Comparison of ENCODE assay signal across 12 mouse cellular contexts in genomic region chr8:13489986-13490910, GRCm38 (mm10). TPM values are rescaled to one million over a fixed set of nuclear protein-coding genes. Genes with fewer than 3 reads are reported as not detected.
DNase-seq lines count a peak whose midpoint lies in the region; ATAC-seq and TF ChIP-seq lines count a peak whose summit lies in the region.
"Had no signal": no experiment of that assay in that cellular context is flagged by ENCODE, and none has a peak within 500 bp of the region (broad histone marks: within the 10 kb centered on the region; RNA-seq: fewer than 3 reads in every experiment).

No protein-coding gene starts in this region.

- TF ChIP-seq EP300 in stomach, postnatal 0 days (optimal IDR thresholded peaks at IDR 0.05), result no peak

- peaks cover 62% of the 10 kb centered on the region for H3K4me1 ChIP-seq in megakaryocyte, embryonic 14.5 days
- peaks cover 65% of the 10 kb centered on the region for H3K4me1 ChIP-seq in heart, embryonic 16.5 days (ENCODE audit: control insufficient read depth, insufficient read depth, low read length)
- H3K4me1 ChIP-seq in stomach, postnatal 0 days (replicated peaks; ENCODE audit: control insufficient read depth, insufficient read depth), result peaks cover 12% of the 10 kb centered on the region

- no peaks in the 10 kb centered on the region for H3K36me3 ChIP-seq in megakaryocyte, embryonic 14.5 days (replicated peaks; ENCODE audit: low read length)
- peaks cover 11% of the 10 kb centered on the region for H3K36me3 ChIP-seq in heart, embryonic 16.5 days (ENCODE audit: control insufficient read depth, insufficient read depth)
- peaks cover 2% of the 10 kb centered on the region; the same call in 1 of the 2 replicates for H3K36me3 ChIP-seq in stomach, postnatal 0 days (ENCODE audit: control insufficient read depth, insufficient read depth, low read length)
- H3K36me3 ChIP-seq: neural tube, embryonic 12.5 days had no signal

- peaks cover 17% of the 10 kb centered on the region for H3K9me3 ChIP-seq in megakaryocyte, embryonic 14.5 days
- no peaks in the 10 kb centered on the region for H3K9me3 ChIP-seq in heart, embryonic 16.5 days (replicated peaks; ENCODE audit: control insufficient read depth, low read length)
- no peaks in the 10 kb centered on the region for H3K9me3 ChIP-seq in stomach, postnatal 0 days (ENCODE audit: control insufficient read depth, low read length)
- H3K9me3 ChIP-seq: neural tube, embryonic 12.5 days had no signal

- H3K27ac ChIP-seq in heart, embryonic 16.5 days (ENCODE audit: low read length), result peak overlapping the region; percentile 63
- H3K27ac ChIP-seq in stomach, postnatal 0 days (replicated peaks), result no peak overlapping the region
- H3K27ac ChIP-seq: neural tube, embryonic 12.5 days had no signal

- H3K9ac ChIP-seq in heart, embryonic 16.5 days (ENCODE audit: low read length), result peak overlapping the region; percentile 55
- H3K9ac ChIP-seq in stomach, postnatal 0 days (ENCODE audit: low read length), result no peak overlapping the region
- H3K9ac ChIP-seq: neural tube, embryonic 12.5 days had no signal

- no peak for TF ChIP-seq CTCF in stomach, postnatal 0 days (IDR thresholded peaks at IDR 0.05; ENCODE audit: low read depth)

- ATAC-seq in megakaryocyte, adult 5-6 weeks (ENCODE audit: poor library complexity, severe bottlenecking), result no peak
- no peak for ATAC-seq in heart, embryonic 16.5 days (replicated peaks; ENCODE audit: extremely low read depth, insufficient read depth, low FRiP score)
- ATAC-seq in stomach, postnatal 0 days (ENCODE audit: low FRiP score, low TSS enrichment), result no peak
- ATAC-seq: CD4-positive, CD25-positive, alpha-beta regulatory T cell, adult 4 months; inflammation-experienced regulatory T-cells, adult 6 months had no signal

- peak; percentile 11 to 14 for DNase-seq in gastrocnemius, postnatal 36 days
- no peak for DNase-seq in gastrocnemius, adult 18-20 months (ENCODE audit: low spot score)
- no peak for DNase-seq in stomach, postnatal 0 days (ENCODE audit: low spot score)
- DNase-seq in layer of hippocampus, adult 8-10 months (ENCODE audit: low spot score in 2 of 2), result no peak
- no peak for DNase-seq in natural killer cell, adult 2 months (ENCODE audit: low spot score in 2 of 2)
- DNase-seq: thymus, adult 2 months had no signal

- 25% methylated on average over 13 of the region's 13 CpGs for WGBS in heart, embryonic 16.5 days
- 46% methylated on average over 13 of the region's 13 CpGs for WGBS in stomach, postnatal 0 days

- H3K4me3 ChIP-seq in megakaryocyte, embryonic 14.5 days (replicated peaks), result peak overlapping the region; percentile 79
- H3K4me3 ChIP-seq in heart, embryonic 16.5 days (ENCODE audit: low read length), result peak overlapping the region; percentile 24
- H3K4me3 ChIP-seq in stomach, postnatal 0 days (ENCODE audit: low read depth, low read length), result no peak overlapping the region
- H3K4me3 ChIP-seq: neural tube, embryonic 12.5 days had no signal

- H3K27me3 ChIP-seq in megakaryocyte, embryonic 14.5 days (replicated peaks), result peaks cover 85% of the 10 kb centered on the region
- H3K27me3 ChIP-seq in heart, embryonic 16.5 days (ENCODE audit: control insufficient read depth, insufficient read depth, low read length), result no peaks in the 10 kb centered on the region
- H3K27me3 ChIP-seq in stomach, postnatal 0 days (ENCODE audit: control insufficient read depth, insufficient read depth, low read length), result no peaks in the 10 kb centered on the region

- H3K4me2 ChIP-seq in heart, embryonic 16.5 days (ENCODE audit: low read depth, low read length), result peak overlapping the region; percentile 82
- peak overlapping the region; percentile 14; the same call in 1 of the 2 replicates for H3K4me2 ChIP-seq in stomach, postnatal 0 days (replicated peaks; ENCODE audit: low read depth)
- H3K4me2 ChIP-seq: neural tube, embryonic 12.5 days had no signal

- intact Hi-C loops in gastrocnemius, postnatal 36 days (cut with DNase I), result loop anchor here (5.0 kb wide), 1 partner anchor 57 kb away; no protein-coding TSS in a partner anchor

RNA-seq across cellular contexts. Expression of gene Gas6, which starts 4.0 kb away (rescaled TPM):
- 10 to 100 TPM; 55.1 to 58.8 TPM for total RNA-seq in gastrocnemius, postnatal 36 days (2021)
- total RNA-seq in gastrocnemius, adult 18-20 months (2021), result 10 to 100 TPM; 68.0 to 69.5 TPM
- 1.3 TPM in 1 of 2 replicates, not detected in the other for polyA plus RNA-seq in megakaryocyte, embryonic 14.5 days (2012; ENCODE audit: insufficient read depth, low replicate concordance)
- total RNA-seq in megakaryocyte, adult 5-6 weeks (2015), result 0.43 and 0.56 TPM in 2 replicates
- total RNA-seq in megakaryocyte, adult 5-6 weeks (2017), result 0.77 and 1.6 TPM in 2 replicates
- polyA plus RNA-seq in heart, embryonic 16.5 days (2015; fragmentation: Nextera tagmentation; extraction: Ambion mirVana), result 268 and 275 TPM in 2 replicates
- 197 and 213 TPM in 2 replicates for polyA plus RNA-seq in stomach, postnatal 0 days (2015; fragmentation: Nextera tagmentation; extraction: Ambion mirVana)
- 100 to 1,000 TPM in 2 of 4 experiments, 10 to 100 TPM in 2; 84.4 to 105 (median 93.8) TPM for total RNA-seq in layer of hippocampus, adult 8-10 months (2022)
- polyA plus RNA-seq: CD4-positive, CD25-positive, alpha-beta regulatory T cell, adult 4 months; inflammation-experienced regulatory T-cells, adult 6 months had no signal

RNA-seq across cellular contexts. Expression of gene Tmem255b, which starts 55.3 kb away (rescaled TPM):
- total RNA-seq in gastrocnemius, postnatal 36 days (2021), result 1 to 10 TPM; 2.7 to 2.8 TPM
- total RNA-seq in gastrocnemius, adult 18-20 months (2021), result 1 to 10 TPM; 1.3 to 2.8 TPM
- polyA plus RNA-seq in megakaryocyte, embryonic 14.5 days (2012; ENCODE audit: insufficient read depth, low replicate concordance), result not detected in 2 replicates
- not detected in 2 replicates for total RNA-seq in megakaryocyte, adult 5-6 weeks (2015)
- not detected in 2 replicates for total RNA-seq in megakaryocyte, adult 5-6 weeks (2017)
- 2.3 and 3.1 TPM in 2 replicates for polyA plus RNA-seq in heart, embryonic 16.5 days (2015; fragmentation: Nextera tagmentation; extraction: Ambion mirVana)
- 5.5 and 6.3 TPM in 2 replicates for polyA plus RNA-seq in stomach, postnatal 0 days (2015; fragmentation: Nextera tagmentation; extraction: Ambion mirVana)
- 1 to 10 TPM; 4.9 to 6.8 (median 6.1) TPM for total RNA-seq in layer of hippocampus, adult 8-10 months (2022)
- polyA plus RNA-seq: CD4-positive, CD25-positive, alpha-beta regulatory T cell, adult 4 months; inflammation-experienced regulatory T-cells, adult 6 months had no signal

Comparison
In these comparisons a context has a peak if more than half of its experiments do, and no peak if none do; other contexts are left out.
1. DNase-seq: peak in gastrocnemius, postnatal 36 days (2 of 2); none in gastrocnemius, adult 18-20 months (single experiment), stomach, postnatal 0 days (single experiment), layer of hippocampus, adult 8-10 months (0 of 2) and natural killer cell, adult 2 months (0 of 2).
2. RNA of gene Gas6, which starts 4.0 kb away (total RNA-seq): 84.4 to 105 TPM in layer of hippocampus, adult 8-10 months, 68.0 to 69.5 TPM in gastrocnemius, adult 18-20 months and 55.1 to 58.8 TPM in gastrocnemius, postnatal 36 days; 0.43 to 1.6 TPM in megakaryocyte, adult 5-6 weeks; every median in the first group is over 10 times any median in the second.